9 mouse cellular contexts compared by ENCODE assay signal in genomic region chr17:13474310-13475094, GRCm38 (mm10).
DNase-seq lines count a peak whose midpoint lies in the region; ATAC-seq and TF ChIP-seq lines count a peak whose summit lies in the region.
"Had no signal": no experiment of that assay in that cellular context is flagged by ENCODE, and none has a peak within 500 bp of the region (broad histone marks: within the 10 kb centered on the region; RNA-seq: fewer than 3 reads in every experiment).

No protein-coding gene starts in this region.

- H3K27ac ChIP-seq in kidney, adult 2 months (ENCODE audit: insufficient read depth, low read depth, low read length): no peak overlapping the region
- H3K27ac ChIP-seq in kidney, embryonic 15.5 days: no peak overlapping the region
- H3K27ac ChIP-seq in heart, embryonic 16.5 days (ENCODE audit: low read length): peak overlapping the region; percentile 52
- H3K27ac ChIP-seq in stomach, embryonic 16.5 days (ENCODE audit: low read length): no peak overlapping the region
- H3K27ac ChIP-seq in hindbrain, embryonic 16.5 days (ENCODE audit: low read depth, low read length): no peak overlapping the region
- no peak overlapping the region for H3K27ac ChIP-seq in intestine, embryonic 16.5 days (ENCODE audit: low read length)
- no peak overlapping the region for H3K27ac ChIP-seq in midbrain, embryonic 10.5 days (replicated peaks)

- no peaks in the 10 kb centered on the region for H3K4me1 ChIP-seq in kidney, adult 2 months (ENCODE audit: control insufficient read depth, insufficient read depth, low read length)
- H3K4me1 ChIP-seq in kidney, embryonic 15.5 days: peaks cover 3% of the 10 kb centered on the region
- H3K4me1 ChIP-seq in heart, embryonic 16.5 days (ENCODE audit: control insufficient read depth, insufficient read depth, low read length): peaks cover 20% of the 10 kb centered on the region
- H3K4me1 ChIP-seq in stomach, embryonic 16.5 days (ENCODE audit: control insufficient read depth, insufficient read depth, low read length): peaks cover 4% of the 10 kb centered on the region; the same call in 1 of the 2 replicates
- peaks cover 10% of the 10 kb centered on the region for H3K4me1 ChIP-seq in hindbrain, embryonic 16.5 days (ENCODE audit: control insufficient read depth, insufficient read depth, low read depth, low read length)
- peaks cover 2% of the 10 kb centered on the region; the same call in 1 of the 2 replicates for H3K4me1 ChIP-seq in intestine, embryonic 16.5 days (ENCODE audit: control insufficient read depth, insufficient read depth, low read length)
- H3K4me1 ChIP-seq in midbrain, embryonic 10.5 days: peaks cover 14% of the 10 kb centered on the region

- H3K4me2 ChIP-seq in kidney, embryonic 15.5 days: no peak overlapping the region
- H3K4me2 ChIP-seq in heart, embryonic 16.5 days (ENCODE audit: low read depth, low read length): no peak overlapping the region
- no peak overlapping the region for H3K4me2 ChIP-seq in stomach, embryonic 16.5 days (ENCODE audit: low read depth, low read length)
- no peak overlapping the region for H3K4me2 ChIP-seq in hindbrain, embryonic 16.5 days (ENCODE audit: low read length)
- no peak overlapping the region for H3K4me2 ChIP-seq in intestine, embryonic 16.5 days (ENCODE audit: low read depth, low read length)

- WGBS in kidney, adult 2 months: 48% methylated on average over 14 of the region's 14 CpGs
- 70% methylated on average over 14 of the region's 14 CpGs for WGBS in kidney, embryonic 15.5 days
- 46% methylated on average over 14 of the region's 14 CpGs for WGBS in heart, embryonic 16.5 days
- WGBS in stomach, embryonic 16.5 days: 62% methylated on average over 14 of the region's 14 CpGs
- 72% methylated on average over 14 of the region's 14 CpGs for WGBS in hindbrain, embryonic 16.5 days
- WGBS in intestine, embryonic 16.5 days: 62% methylated on average over 14 of the region's 14 CpGs
- 84% methylated on average over 14 of the region's 14 CpGs for WGBS in midbrain, embryonic 10.5 days

- no peak for TF ChIP-seq CTCF in kidney, adult 2 months (conservative IDR thresholded peaks at IDR 0.05; ENCODE audit: insufficient read depth, insufficient read length, low read depth, low read length)

- peak; percentile 41 for DNase-seq in kidney, adult 2 months
- peak; percentile 35 to 66 for DNase-seq in lung, adult 18-20 months
- DNase-seq in midbrain, embryonic 10.5 days (ENCODE audit: low spot score): no peak
- DNase-seq: layer of hippocampus, adult 9-11 months had no signal

- TF ChIP-seq POLR2A in kidney, adult 2 months (IDR thresholded peaks at IDR 0.05; ENCODE audit: low read depth, low read length): no peak

- no peaks in the 10 kb centered on the region for H3K9me3 ChIP-seq in kidney, embryonic 15.5 days (replicated peaks)
- no peaks in the 10 kb centered on the region for H3K9me3 ChIP-seq in heart, embryonic 16.5 days (replicated peaks; ENCODE audit: control insufficient read depth, low read length)
- no peaks in the 10 kb centered on the region for H3K9me3 ChIP-seq in stomach, embryonic 16.5 days (replicated peaks; ENCODE audit: control insufficient read depth, low read length)
- H3K9me3 ChIP-seq in hindbrain, embryonic 16.5 days (ENCODE audit: control insufficient read depth, low read length): no peaks in the 10 kb centered on the region
- H3K9me3 ChIP-seq in intestine, embryonic 16.5 days (ENCODE audit: control insufficient read depth, low read length): no peaks in the 10 kb centered on the region
- no peaks in the 10 kb centered on the region for H3K9me3 ChIP-seq in midbrain, embryonic 10.5 days (replicated peaks)

- H3K27me3 ChIP-seq in kidney, adult 2 months (replicated peaks; ENCODE audit: control insufficient read depth, insufficient read depth, low read length): no peaks in the 10 kb centered on the region
- H3K27me3 ChIP-seq in kidney, embryonic 15.5 days: no peaks in the 10 kb centered on the region
- no peaks in the 10 kb centered on the region for H3K27me3 ChIP-seq in heart, embryonic 16.5 days (ENCODE audit: control insufficient read depth, insufficient read depth, low read length)
- no peaks in the 10 kb centered on the region for H3K27me3 ChIP-seq in stomach, embryonic 16.5 days (ENCODE audit: control insufficient read depth, insufficient read depth, low read length)
- no peaks in the 10 kb centered on the region for H3K27me3 ChIP-seq in hindbrain, embryonic 16.5 days (replicated peaks; ENCODE audit: control insufficient read depth, insufficient read depth, low read length)
- H3K27me3 ChIP-seq in intestine, embryonic 16.5 days (replicated peaks; ENCODE audit: control insufficient read depth, insufficient read depth, low read length): no peaks in the 10 kb centered on the region
- no peaks in the 10 kb centered on the region for H3K27me3 ChIP-seq in midbrain, embryonic 10.5 days (ENCODE audit: low read depth, poor library complexity, severe bottlenecking)

- H3K36me3 ChIP-seq in kidney, adult 2 months (ENCODE audit: control insufficient read depth, insufficient read depth, low read length): no peaks in the 10 kb centered on the region
- H3K36me3 ChIP-seq in kidney, embryonic 15.5 days: no peaks in the 10 kb centered on the region
- no peaks in the 10 kb centered on the region for H3K36me3 ChIP-seq in heart, embryonic 16.5 days (ENCODE audit: control insufficient read depth, insufficient read depth)
- H3K36me3 ChIP-seq in stomach, embryonic 16.5 days (ENCODE audit: control insufficient read depth, insufficient read depth, low read length): no peaks in the 10 kb centered on the region
- H3K36me3 ChIP-seq in hindbrain, embryonic 16.5 days (ENCODE audit: control insufficient read depth, insufficient read depth, low read length): no peaks in the 10 kb centered on the region
- H3K36me3 ChIP-seq in intestine, embryonic 16.5 days (ENCODE audit: control insufficient read depth, insufficient read depth, low read length): no peaks in the 10 kb centered on the region
- H3K36me3 ChIP-seq in midbrain, embryonic 10.5 days: no peaks in the 10 kb centered on the region

- H3K4me3 ChIP-seq in kidney, adult 2 months (ENCODE audit: insufficient read depth, low read depth, low read length): no peak overlapping the region
- H3K4me3 ChIP-seq in kidney, embryonic 15.5 days (replicated peaks): no peak overlapping the region
- H3K4me3 ChIP-seq in heart, embryonic 16.5 days (ENCODE audit: low read length): no peak overlapping the region
- no peak overlapping the region for H3K4me3 ChIP-seq in stomach, embryonic 16.5 days (replicated peaks; ENCODE audit: low read length)
- no peak overlapping the region for H3K4me3 ChIP-seq in hindbrain, embryonic 16.5 days (ENCODE audit: low read length)
- no peak overlapping the region for H3K4me3 ChIP-seq in intestine, embryonic 16.5 days (ENCODE audit: low read length)
- no peak overlapping the region for H3K4me3 ChIP-seq in midbrain, embryonic 10.5 days

- ATAC-seq in kidney, embryonic 15.5 days (replicated peaks; ENCODE audit: low FRiP score): no peak
- ATAC-seq in heart, embryonic 16.5 days (replicated peaks; ENCODE audit: extremely low read depth, insufficient read depth, low FRiP score): peak; percentile 53; the same call in 1 of the 2 replicates
- ATAC-seq in stomach, embryonic 16.5 days (ENCODE audit: insufficient read depth, low FRiP score): 0 out of 2 replicates have a peak, but pooled peaks have one; percentile 19
- ATAC-seq in hindbrain, embryonic 16.5 days: no peak
- no peak for ATAC-seq in intestine, embryonic 16.5 days

- H3K9ac ChIP-seq in kidney, embryonic 15.5 days: no peak overlapping the region
- no peak overlapping the region for H3K9ac ChIP-seq in heart, embryonic 16.5 days (ENCODE audit: low read length)
- no peak overlapping the region for H3K9ac ChIP-seq in stomach, embryonic 16.5 days (ENCODE audit: low read length)
- no peak overlapping the region for H3K9ac ChIP-seq in hindbrain, embryonic 16.5 days (ENCODE audit: low read depth, low read length)
- no peak overlapping the region for H3K9ac ChIP-seq in intestine, embryonic 16.5 days (ENCODE audit: low read depth, low read length)

Comparison
In these comparisons a context has a peak if more than half of its experiments do, and no peak if none do; other contexts are left out.
1. ATAC-seq: peak in heart, embryonic 16.5 days (single experiment) and stomach, embryonic 16.5 days (single experiment); none in kidney, embryonic 15.5 days (single experiment), hindbrain, embryonic 16.5 days (single experiment) and intestine, embryonic 16.5 days (single experiment).